Mouse (Mus musculus): ENCODE measurements around the gene Spata3. TPM values are rescaled to one million over a fixed set of nuclear protein-coding genes. Genes with fewer than 3 reads are reported as not detected.
"Not testable (repeated sequence)": the region's sequence is repeated elsewhere in the genome, so short reads cannot be mapped to it uniquely, and the experiment has no call there.

The Spata3 gene
- polyA plus RNA-seq, 1 experiment from 2014 or later = not detected

DNA sequence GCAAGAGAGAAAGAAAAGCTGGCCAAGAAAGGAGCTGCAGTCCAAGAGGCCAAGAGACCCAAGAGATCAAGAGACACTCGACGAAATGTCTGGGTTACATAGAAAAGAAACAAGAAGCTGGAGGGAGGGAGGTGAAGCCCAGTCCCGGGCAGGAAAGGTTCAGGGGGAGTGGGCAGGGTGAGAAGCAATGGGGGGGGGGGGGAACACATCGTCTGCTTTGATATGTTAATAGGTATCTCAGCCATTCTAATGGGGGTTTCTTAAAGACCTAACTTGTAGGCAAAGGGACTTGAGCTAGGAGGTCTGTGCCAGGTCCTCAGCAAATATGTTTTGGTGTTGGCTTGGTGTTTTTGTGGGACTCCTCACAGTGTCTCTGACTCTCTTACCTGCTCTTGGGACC is 23.1 kb upstream of the Spata3 start:
- ATAC-seq (ENCODE audit: insufficient number of reproducible peaks, insufficient read depth, low FRiP score, low TSS enrichment) = no peak
- Histone ChIP-seq H3K4me2 (replicated peaks) (no peak overlapping the region), H3K4me3 (no peak overlapping the region), H3K27ac (no peak overlapping the region), H3K9ac (no peak overlapping the region), H3K4me1 (no peaks in the 10 kb centered on the region), H3K9me3 (no peaks in the 10 kb centered on the region), H3K36me3 (no peaks in the 10 kb centered on the region), H3K27me3 (no peaks in the 10 kb centered on the region)
- WGBS = 73% methylated on average over 4 of the region's 4 CpGs

DNA sequence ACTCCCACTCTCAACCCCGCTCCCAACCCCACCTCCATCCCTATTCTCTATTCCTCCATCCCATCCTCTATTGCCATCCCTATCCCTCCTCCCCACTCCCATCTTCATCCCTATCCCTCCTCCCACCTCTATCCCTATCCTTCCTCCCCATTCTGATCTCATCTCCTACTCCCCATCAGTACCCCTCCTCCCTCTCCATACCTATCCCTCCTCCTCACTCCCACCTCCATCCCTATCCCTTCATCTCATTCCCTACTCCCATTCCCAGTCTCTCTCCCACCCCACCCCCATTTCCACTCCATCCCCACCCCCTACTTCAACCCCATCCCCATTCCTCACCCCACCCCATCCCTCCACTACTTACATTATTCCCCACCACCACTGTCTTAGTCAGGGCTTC is 19.4 kb upstream of the Spata3 start:
- H3K36me3 ChIP-seq = no peaks in the 10 kb centered on the region
- no peak overlapping the region for H3K27ac ChIP-seq
- ATAC-seq (ENCODE audit: insufficient number of reproducible peaks, insufficient read depth, low FRiP score, low TSS enrichment) = no peak
- no peak overlapping the region for H3K4me2 ChIP-seq (replicated peaks)
- H3K9ac ChIP-seq = no peak overlapping the region
- no peak overlapping the region for H3K4me3 ChIP-seq
- WGBS = 90% methylated on average over 1 of the region's 1 CpGs
- no peaks in the 10 kb centered on the region for H3K9me3 ChIP-seq
- no peaks in the 10 kb centered on the region for H3K27me3 ChIP-seq
- H3K4me1 ChIP-seq = no peaks in the 10 kb centered on the region

- Histone ChIP-seq H3K36me3 (no peaks in the 10 kb centered on the region), H3K4me1 (no peaks in the 10 kb centered on the region), H3K4me2 (replicated peaks) (no peak overlapping the region), H3K4me3 (no peak overlapping the region), H3K9ac (no peak overlapping the region), H3K27ac (no peak overlapping the region), H3K9me3 (no peaks in the 10 kb centered on the region), H3K27me3 (no peaks in the 10 kb centered on the region)
- ATAC-seq (ENCODE audit: insufficient number of reproducible peaks, insufficient read depth, low FRiP score, low TSS enrichment) = no peak
- 79% methylated on average over 4 of the region's 4 CpGs for WGBS
Measured at GRCm38 (mm10) chr1:85998012-85998411, 18.6 kb upstream of the Spata3 start.

GRCm38 (mm10) chr1:85999853-86000570 is 16.6 kb upstream of the Spata3 start:
- no peaks in the 10 kb centered on the region for H3K36me3 ChIP-seq
- no peak overlapping the region for H3K27ac ChIP-seq
- no peak for ATAC-seq (ENCODE audit: insufficient number of reproducible peaks, insufficient read depth, low FRiP score, low TSS enrichment)
- 85% methylated on average over 15 of the region's 18 CpGs for WGBS
- no peak overlapping the region for H3K9ac ChIP-seq
- no peaks in the 10 kb centered on the region for H3K4me1 ChIP-seq
- H3K9me3 ChIP-seq = no peaks in the 10 kb centered on the region
- H3K4me2 ChIP-seq (replicated peaks) = no peak overlapping the region
- no peaks in the 10 kb centered on the region for H3K27me3 ChIP-seq
- H3K4me3 ChIP-seq = no peak overlapping the region

DNA sequence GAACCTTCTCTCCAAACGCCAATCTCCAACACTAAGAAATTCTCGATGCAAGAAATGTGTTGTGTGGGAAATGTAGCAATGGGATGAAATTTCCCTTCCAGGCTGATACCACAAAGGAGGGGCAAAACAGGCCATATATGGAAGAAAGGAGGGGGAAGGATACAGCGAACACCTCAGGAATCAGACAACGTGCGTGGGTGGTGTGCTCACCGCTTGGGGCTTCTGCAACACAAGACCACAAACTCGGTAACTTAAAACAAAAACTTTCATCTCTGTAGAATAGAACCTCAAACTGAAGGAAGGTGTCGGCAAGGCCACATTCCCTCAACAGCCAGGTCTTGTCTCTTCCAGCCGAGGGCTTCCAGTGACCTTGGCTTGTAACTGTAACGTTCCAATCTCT is 11.1 kb upstream of the Spata3 start:
- H3K9ac ChIP-seq = no peak overlapping the region
- H3K27ac ChIP-seq = no peak overlapping the region
- H3K4me2 ChIP-seq (replicated peaks) = no peak overlapping the region
- no peaks in the 10 kb centered on the region for H3K9me3 ChIP-seq
- H3K4me1 ChIP-seq = no peaks in the 10 kb centered on the region
- no peaks in the 10 kb centered on the region for H3K27me3 ChIP-seq
- no peak for ATAC-seq (ENCODE audit: insufficient number of reproducible peaks, insufficient read depth, low FRiP score, low TSS enrichment)
- H3K36me3 ChIP-seq = no peaks in the 10 kb centered on the region
- H3K4me3 ChIP-seq = no peak overlapping the region
- WGBS = 92% methylated on average over 10 of the region's 10 CpGs

DNA sequence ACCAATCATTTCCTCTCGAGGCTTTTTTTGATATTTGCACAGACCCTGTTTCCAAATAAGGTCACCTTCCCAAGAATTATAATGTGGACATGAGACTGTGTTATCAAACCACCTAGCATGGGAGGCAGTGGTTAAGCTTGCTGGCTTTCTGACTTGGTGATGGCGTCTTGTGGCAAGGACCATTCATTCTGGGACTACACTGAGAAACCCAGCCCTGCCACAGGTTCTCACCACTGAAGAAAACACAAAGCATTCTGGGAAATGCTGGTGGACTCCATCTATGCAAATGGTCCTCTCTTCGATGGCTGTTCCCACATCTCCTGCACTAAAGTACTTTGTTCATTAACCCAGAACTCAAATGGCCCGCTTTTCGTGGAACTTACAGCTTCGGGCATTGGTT is 10.6 kb upstream of the Spata3 start:
- no peak for ATAC-seq (ENCODE audit: insufficient number of reproducible peaks, insufficient read depth, low FRiP score, low TSS enrichment)

DNA sequence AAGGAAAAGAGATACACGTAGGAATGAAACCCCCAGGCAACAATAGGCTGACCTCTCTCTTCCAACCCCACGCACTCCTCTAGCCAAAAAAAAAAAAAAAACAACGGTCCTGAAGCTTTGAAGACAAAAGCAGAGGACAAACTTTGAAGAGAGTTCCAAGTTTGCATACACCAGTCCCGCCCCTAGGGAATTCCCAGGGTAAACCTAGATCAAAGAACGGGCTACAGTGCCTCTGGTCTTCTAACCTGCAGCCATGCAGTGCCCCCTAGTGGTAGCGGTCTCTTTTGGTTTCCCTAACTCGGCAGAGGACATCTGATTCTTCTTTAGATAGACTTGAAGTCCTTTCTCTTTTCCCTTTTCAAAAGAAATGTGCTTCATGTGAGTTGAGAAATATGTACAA is 8.8 kb upstream of the Spata3 start:
- WGBS = 3% methylated on average over 7 of the region's 7 CpGs
- Histone ChIP-seq H3K4me2 (replicated peaks) (no peak overlapping the region), H3K9ac (no peak overlapping the region), H3K27me3 (no peaks in the 10 kb centered on the region), H3K9me3 (no peaks in the 10 kb centered on the region), H3K4me1 (no peaks in the 10 kb centered on the region), H3K4me3 (no peak overlapping the region), H3K36me3 (no peaks in the 10 kb centered on the region), H3K27ac (no peak overlapping the region)
- ATAC-seq (ENCODE audit: insufficient number of reproducible peaks, insufficient read depth, low FRiP score, low TSS enrichment) = no peak

More for the DNA sequence above, 10.6 kb upstream of the Spata3 start:
- no peaks in the 10 kb centered on the region for H3K27me3 ChIP-seq
- H3K27ac ChIP-seq = no peak overlapping the region
- no peaks in the 10 kb centered on the region for H3K36me3 ChIP-seq
- no peaks in the 10 kb centered on the region for H3K4me1 ChIP-seq
- WGBS = 84% methylated on average over 6 of the region's 6 CpGs
- H3K4me3 ChIP-seq = no peak overlapping the region
- no peak overlapping the region for H3K4me2 ChIP-seq (replicated peaks)
- no peaks in the 10 kb centered on the region for H3K9me3 ChIP-seq
- H3K9ac ChIP-seq = no peak overlapping the region

- not testable (repeated sequence) for H3K4me3 ChIP-seq; H3K36me3 ChIP-seq; H3K9ac ChIP-seq; H3K4me1 ChIP-seq; H3K9me3 ChIP-seq; H3K27ac ChIP-seq; ATAC-seq (ENCODE audit: insufficient number of reproducible peaks, insufficient read depth, low FRiP score, low TSS enrichment); H3K4me2 ChIP-seq (replicated peaks)
- 95% methylated on average over 9 of the region's 9 CpGs for WGBS
- H3K27me3 ChIP-seq = peaks cover 36% of the 10 kb centered on the region
Measured at GRCm38 (mm10) chr1:86015758-86016157, 858 bp upstream of the Spata3 start.

- Histone ChIP-seq H3K4me3 (peak overlapping the region; percentile 42), H3K36me3 (no peaks in the 10 kb centered on the region), H3K4me2 (replicated peaks) (peak overlapping the region; percentile 79), H3K9me3 (no peaks in the 10 kb centered on the region), H3K27ac (no peak overlapping the region), H3K9ac (peak overlapping the region; percentile 53), H3K4me1 (no peaks in the 10 kb centered on the region; the same call in 1 of the 2 replicates), H3K27me3 (peaks cover 41% of the 10 kb centered on the region)
- 3% methylated on average over 60 of the region's 60 CpGs for whole genome bisulfite sequencing
- ATAC-seq (ENCODE audit: insufficient number of reproducible peaks, insufficient read depth, low FRiP score, low TSS enrichment) = peak; percentile 53
Measured at GRCm38 (mm10) chr1:86018235-86019055, 1.8 kb downstream of the Spata3 start.

DNA sequence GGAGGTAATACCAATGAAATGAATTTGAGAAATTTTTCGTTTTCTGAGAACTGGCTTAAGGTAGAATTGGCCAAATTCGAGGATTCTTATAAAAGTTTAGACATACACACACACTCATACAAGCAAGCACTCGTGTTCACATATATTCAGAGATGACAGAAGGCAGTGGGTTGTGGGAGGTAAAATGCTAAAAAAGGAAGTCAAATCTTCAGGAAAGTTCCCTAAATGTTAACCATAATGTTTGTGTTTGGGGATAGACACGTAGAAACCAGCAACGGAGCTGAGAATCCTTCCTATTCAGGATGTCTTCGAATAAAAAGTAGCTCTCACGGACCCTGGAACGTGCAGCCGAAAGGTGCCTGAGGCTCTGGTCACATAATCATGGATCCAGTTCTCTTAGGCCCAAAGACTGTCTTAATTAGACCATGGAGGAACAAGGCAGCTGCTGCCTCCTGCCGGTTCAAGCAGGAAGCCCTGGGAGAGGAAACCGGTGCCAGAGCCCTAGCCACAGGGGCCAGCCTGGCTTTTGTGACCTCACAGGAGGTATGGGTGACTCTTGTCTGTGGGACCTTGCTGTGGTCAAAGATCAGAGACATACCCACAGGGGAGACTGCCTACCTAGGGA is 4.9 kb downstream of the Spata3 start:
- WGBS = 62% methylated on average over 11 of the region's 11 CpGs
- ATAC-seq (ENCODE audit: insufficient number of reproducible peaks, insufficient read depth, low FRiP score, low TSS enrichment) = no peak
- Histone ChIP-seq H3K4me3 (no peak overlapping the region), H3K9me3 (no peaks in the 10 kb centered on the region), H3K27ac (no peak overlapping the region), H3K27me3 (peaks cover 41% of the 10 kb centered on the region), H3K36me3 (no peaks in the 10 kb centered on the region), H3K4me2 (replicated peaks) (no peak overlapping the region), H3K4me1 (no peaks in the 10 kb centered on the region; the same call in 1 of the 2 replicates), H3K9ac (no peak overlapping the region)

- 10% methylated on average over 11 of the region's 11 CpGs for WGBS
Measured at GRCm38 (mm10) chr1:86032273-86032987, 15.8 kb downstream of the Spata3 start.

More at GRCm38 (mm10) chr1:86032273-86032987, 15.8 kb downstream of the Spata3 start:
- no peak overlapping the region for H3K9ac ChIP-seq
- H3K27ac ChIP-seq = no peak overlapping the region
- no peak for ATAC-seq (ENCODE audit: insufficient number of reproducible peaks, insufficient read depth, low FRiP score, low TSS enrichment)
- H3K4me3 ChIP-seq = no peak overlapping the region
- no peaks in the 10 kb centered on the region for H3K9me3 ChIP-seq
- no peaks in the 10 kb centered on the region for H3K36me3 ChIP-seq
- peaks cover 3% of the 10 kb centered on the region; the same call in 1 of the 2 replicates for H3K27me3 ChIP-seq
- H3K4me2 ChIP-seq (replicated peaks) = no peak overlapping the region
- H3K4me1 ChIP-seq = no peaks in the 10 kb centered on the region

Data from embryonic facial prominence, embryonic 12.5 days (tissue).